ENCODE assay signal across 8 mouse cellular contexts in genomic region chr16:87393813-87394548, GRCm38 (mm10). TPM values are rescaled to one million over a fixed set of nuclear protein-coding genes. Genes with fewer than 3 reads are reported as not detected.
A peak's percentile ranks its signal among the peaks of the same experiment; 100 is the strongest.
DNase-seq lines count a peak whose midpoint lies in the region; ATAC-seq and TF ChIP-seq lines count a peak whose summit lies in the region.

No protein-coding gene starts in this region.

- no peak overlapping the region for H3K27ac ChIP-seq in hindbrain, postnatal 0 days

- no peak overlapping the region for H3K4me2 ChIP-seq in hindbrain, postnatal 0 days (ENCODE audit: low read depth, low read length)

- DNase-seq in adrenal gland, adult (ENCODE audit: inconsistent age in 2 of 2, low spot score in 1 of 2), result peak; percentile 49 to 87
- DNase-seq in adrenal gland, postnatal 4 days (ENCODE audit: low spot score in 2 of 2), result no peak
- peak; percentile 85 for DNase-seq in embryo, embryonic 10 days (ENCODE audit: low spot score)
- DNase-seq in gastrocnemius, adult 8-10 months (ENCODE audit: low spot score in 2 of 2), result peak; percentile 8 to 20
- peak; percentile 87 for DNase-seq in hindbrain, postnatal 0 days (ENCODE audit: low spot score)
- DNase-seq in layer of hippocampus, postnatal 36 days, result peak; percentile 40 to 45
- peak; percentile 83 for DNase-seq in lung, postnatal 36 days
- DNase-seq in right cerebral cortex, postnatal 14 days, result peak; percentile 54

- no peak overlapping the region for H3K4me3 ChIP-seq in hindbrain, postnatal 0 days (ENCODE audit: low read length)

- no peaks in the 10 kb centered on the region for H3K4me1 ChIP-seq in hindbrain, postnatal 0 days (ENCODE audit: insufficient read depth, low read length)

- peaks cover 42% of the 10 kb centered on the region for H3K36me3 ChIP-seq in hindbrain, postnatal 0 days (ENCODE audit: insufficient read depth, low read length)

- peak; percentile 84 for TF ChIP-seq CTCF in hindbrain, postnatal 0 days (IDR thresholded peaks at IDR 0.05; ENCODE audit: low read depth)

- no peak overlapping the region for H3K9ac ChIP-seq in hindbrain, postnatal 0 days (replicated peaks; ENCODE audit: low read length)

- peak; percentile 89 for ATAC-seq in hindbrain, postnatal 0 days

- 48% methylated on average over 16 of the region's 16 CpGs for WGBS in hindbrain, postnatal 0 days

- no peaks in the 10 kb centered on the region for H3K27me3 ChIP-seq in hindbrain, postnatal 0 days (ENCODE audit: insufficient read depth, low read length)

- H3K9me3 ChIP-seq in hindbrain, postnatal 0 days (ENCODE audit: low read length), result no peaks in the 10 kb centered on the region

RNA-seq across cellular contexts. Expression of gene Ltn1, which starts 38.4 kb away (rescaled TPM):
- total RNA-seq in adrenal gland, postnatal 4 days (2021), result 10 to 100 TPM; 36.5 to 40.3 TPM
- total RNA-seq in gastrocnemius, adult 8-10 months (2022), result 10 to 100 TPM; 26.2 to 32.7 (median 28.6) TPM
- 15.4 and 16.2 TPM in 2 replicates for total RNA-seq in hindbrain, postnatal 0 days (2014; rRNA removed)
- 18.2 and 19.0 TPM in 2 replicates for polyA plus RNA-seq in hindbrain, postnatal 0 days (2015; fragmentation: Nextera tagmentation; extraction: Ambion mirVana)
- total RNA-seq in layer of hippocampus, postnatal 36 days (2021), result 10 to 100 TPM; 46.9 to 50.0 TPM

RNA-seq across cellular contexts. Expression of gene N6amt1, which starts 40.0 kb away (rescaled TPM):
- total RNA-seq in adrenal gland, postnatal 4 days (2021), result 10 to 100 TPM; 32.5 to 37.1 TPM
- 10 to 100 TPM in 1 of 4 experiments, 1 to 10 TPM in 3; 7.9 to 10.7 (median 8.8) TPM for total RNA-seq in gastrocnemius, adult 8-10 months (2022)
- 7.8 and 10.0 TPM in 2 replicates for total RNA-seq in hindbrain, postnatal 0 days (2014; rRNA removed)
- 33.8 and 34.6 TPM in 2 replicates for polyA plus RNA-seq in hindbrain, postnatal 0 days (2015; fragmentation: Nextera tagmentation; extraction: Ambion mirVana)
- 10 to 100 TPM; 18.9 to 20.0 TPM for total RNA-seq in layer of hippocampus, postnatal 36 days (2021)

RNA-seq across cellular contexts. Expression of gene Rwdd2b, which starts 46.4 kb away (rescaled TPM):
- 10 to 100 TPM; 10.2 to 10.6 TPM for total RNA-seq in adrenal gland, postnatal 4 days (2021)
- total RNA-seq in gastrocnemius, adult 8-10 months (2022), result 1 to 10 TPM; 1.7 to 2.0 (median 1.9) TPM
- total RNA-seq in hindbrain, postnatal 0 days (2014; rRNA removed), result 3.8 and 9.4 TPM in 2 replicates
- polyA plus RNA-seq in hindbrain, postnatal 0 days (2015; fragmentation: Nextera tagmentation; extraction: Ambion mirVana), result 15.9 and 16.8 TPM in 2 replicates
- total RNA-seq in layer of hippocampus, postnatal 36 days (2021), result 10 to 100 TPM in 1 of 2 experiments, 1 to 10 TPM in 1; 9.1 to 10.3 TPM

Comparison
In these comparisons a context has a peak if more than half of its experiments do, and no peak if none do; other contexts are left out.
1. DNase-seq: peak in adrenal gland, adult (2 of 2), embryo, embryonic 10 days (single experiment), gastrocnemius, adult 8-10 months (2 of 2), hindbrain, postnatal 0 days (single experiment), layer of hippocampus, postnatal 36 days (2 of 2), lung, postnatal 36 days (single experiment) and right cerebral cortex, postnatal 14 days (single experiment); none in adrenal gland, postnatal 4 days (0 of 2).